Mouse (Mus musculus): ENCODE results near the gene Coro1a. TPM values are rescaled to one million over a fixed set of nuclear protein-coding genes. Genes with fewer than 3 reads are reported as not detected.

Coro1a gene
- polyA plus RNA-seq (2015; fragmentation: Nextera tagmentation; extraction: Ambion mirVana), result 1,525 and 1,527 TPM in 2 replicates

GRCm38 (mm10) chr7:126707442-126708174 lies at the start of gene Coro1a:
Gene Coro1a, minus strand, starts transcription at chr7:126707787.
- DNase-seq (ENCODE audit: low spot score), result peak; percentile 90

DNA sequence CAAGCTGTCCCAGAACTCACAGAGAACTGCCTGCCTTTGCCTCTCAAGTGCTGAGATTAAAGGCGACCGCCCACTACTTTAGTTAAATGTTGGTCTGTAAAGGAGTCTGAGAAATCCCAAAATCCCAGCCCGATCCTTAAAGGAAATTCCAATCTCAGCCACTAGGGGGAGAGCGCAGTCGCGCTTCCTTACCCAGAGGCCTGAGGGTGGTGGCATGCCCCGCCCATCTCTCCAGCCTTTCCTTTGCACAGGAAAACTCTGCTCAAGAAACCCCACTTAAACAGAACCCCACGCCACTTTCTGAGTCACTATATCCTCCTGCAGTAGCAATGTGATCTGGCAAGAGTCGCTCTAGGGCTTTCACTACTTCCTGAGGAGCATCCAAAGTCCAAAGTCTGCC lies 47.3 kb upstream of the Coro1a start:
- peak; percentile 63 for DNase-seq (ENCODE audit: low spot score)

DNA sequence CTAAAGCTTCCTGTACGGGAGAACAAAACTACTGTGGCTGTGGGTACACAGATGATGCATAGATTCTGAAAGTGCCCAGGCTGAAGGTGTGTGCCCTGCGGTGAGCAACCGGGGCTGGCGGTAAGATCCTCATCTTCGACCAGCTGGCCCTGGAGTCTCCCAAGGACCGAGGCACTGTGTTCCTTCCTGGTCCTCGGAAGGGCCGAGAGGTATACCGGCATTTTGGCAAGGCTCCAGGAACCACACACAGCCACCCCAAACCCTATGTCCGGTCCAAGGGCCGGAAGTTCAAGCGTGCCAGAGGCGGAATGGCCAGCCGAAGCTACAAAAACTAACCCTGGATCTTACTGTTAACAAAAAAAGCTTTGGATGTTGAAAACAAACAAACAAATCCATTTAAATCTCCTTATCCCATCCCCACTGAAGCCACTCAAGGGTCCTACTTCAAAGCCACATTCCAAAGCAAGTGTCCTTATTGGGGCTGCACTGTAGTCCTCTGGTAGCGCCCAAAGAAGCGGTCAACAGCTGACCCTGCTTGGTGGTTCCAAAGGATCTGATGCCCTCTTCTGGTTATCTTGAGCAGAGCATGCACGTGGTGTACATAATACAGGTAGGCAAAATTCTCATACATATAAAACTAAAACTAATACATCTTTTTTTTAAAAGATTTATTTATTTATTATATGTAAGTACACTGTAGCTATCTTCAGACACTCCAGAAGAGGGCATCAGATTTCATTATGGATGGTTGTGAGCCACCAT lies 42.2 kb upstream of the Coro1a start:
- DNase-seq (ENCODE audit: low spot score), result no peak

DNA sequence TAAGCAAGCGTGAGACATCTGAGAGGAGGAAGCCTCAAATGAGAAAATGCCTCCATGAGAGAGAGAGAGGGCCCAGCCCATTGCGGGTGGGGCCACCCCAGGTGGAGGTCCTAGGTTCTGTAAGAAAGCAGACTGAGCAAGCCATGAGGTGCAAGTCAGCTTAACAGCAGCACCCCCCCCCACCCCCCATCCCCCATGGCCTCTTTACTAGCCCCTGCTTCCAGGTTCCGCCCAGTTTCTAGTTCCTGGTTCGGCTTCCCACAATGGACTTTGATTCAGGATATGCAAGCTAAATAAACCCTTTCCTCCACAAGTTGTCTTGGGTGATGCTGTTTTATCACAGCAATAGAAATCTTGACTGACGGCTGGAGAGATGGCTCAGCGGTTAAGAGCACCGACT lies 41.2 kb upstream of the Coro1a start:
- DNase-seq (ENCODE audit: low spot score), result no peak

DNA sequence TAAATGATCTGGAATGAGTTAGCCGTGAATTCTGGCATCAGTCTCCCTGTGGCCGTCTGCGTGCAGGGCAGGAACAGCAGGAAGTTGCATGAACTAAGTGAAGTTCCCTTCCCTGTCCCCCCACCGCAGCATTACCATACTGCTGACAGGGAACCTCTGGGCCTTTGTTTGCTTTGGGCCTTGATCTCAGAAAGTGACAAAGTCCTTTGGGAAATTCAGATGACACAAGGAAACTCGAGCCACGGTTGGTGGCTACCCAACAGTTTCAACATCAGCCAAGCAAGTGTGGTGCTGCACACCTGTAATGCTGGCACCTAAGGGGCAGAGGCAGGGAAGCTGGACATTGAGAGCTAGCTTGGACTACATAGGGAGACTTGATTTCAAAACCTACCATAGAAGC lies 39.2 kb upstream of the Coro1a start:
- no peak for DNase-seq (ENCODE audit: low spot score)

GRCm38 (mm10) chr7:126746066-126746465 lies 38.5 kb upstream of the Coro1a start:
- DNase-seq (ENCODE audit: low spot score), result no peak

- DNase-seq (ENCODE audit: low spot score), result no peak
These were observed 34.4 kb upstream of the Coro1a start for GRCm38 (mm10) chr7:126741964-126742482.

DNA sequence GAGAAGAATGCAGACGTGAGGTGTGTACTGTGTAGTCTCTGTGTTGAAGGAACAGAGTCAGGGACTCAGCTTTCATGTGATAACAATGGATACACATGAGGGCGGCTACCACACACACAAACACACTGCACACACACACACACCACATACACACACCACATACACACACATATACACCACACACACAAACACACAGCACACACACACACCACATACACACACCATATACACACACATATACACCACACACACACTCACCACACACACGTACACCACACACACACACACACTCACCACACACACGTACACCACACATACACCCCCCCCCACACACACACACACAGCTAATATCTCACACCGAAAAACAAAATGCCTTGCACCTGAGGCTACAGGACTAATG lies 33.9 kb upstream of the Coro1a start:
- DNase-seq (ENCODE audit: low spot score), result no peak

DNA sequence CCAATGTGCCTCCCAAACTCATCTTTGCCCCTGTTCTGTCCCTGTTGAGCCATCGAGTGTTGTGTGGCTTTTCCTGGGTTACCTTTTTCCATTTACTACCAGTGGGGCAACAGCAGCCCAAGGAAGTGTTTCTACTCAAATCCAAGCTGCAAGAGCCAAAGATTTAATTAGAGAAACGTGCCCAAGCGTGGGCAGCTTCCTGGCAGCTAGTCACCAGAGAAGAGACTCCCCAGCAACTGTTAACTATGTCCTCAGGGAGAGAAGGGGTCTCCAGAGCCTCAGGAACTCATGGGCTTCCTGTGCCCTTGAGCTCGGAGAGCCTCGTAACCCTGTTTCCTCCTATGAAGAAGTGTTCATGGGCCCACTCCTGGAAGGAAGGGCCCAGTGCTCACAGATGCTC lies 33.4 kb upstream of the Coro1a start:
- DNase-seq (ENCODE audit: low spot score), result no peak

- DNase-seq (ENCODE audit: low spot score), result no peak
These were observed 32.6 kb upstream of the Coro1a start for GRCm38 (mm10) chr7:126740132-126740735.

- no peak for DNase-seq (ENCODE audit: low spot score)
These were observed 32.0 kb upstream of the Coro1a start for GRCm38 (mm10) chr7:126739551-126739950.

- DNase-seq (ENCODE audit: low spot score), result no peak
These were observed 28.5 kb upstream of the Coro1a start for GRCm38 (mm10) chr7:126736122-126736521.

- DNase-seq (ENCODE audit: low spot score), result peak; percentile 15
These were observed 22.7 kb upstream of the Coro1a start for GRCm38 (mm10) chr7:126730256-126730789.

- no peak for DNase-seq (ENCODE audit: low spot score)
These were observed 18.1 kb upstream of the Coro1a start for GRCm38 (mm10) chr7:126725667-126726066.

GRCm38 (mm10) chr7:126725077-126725476 lies 17.5 kb upstream of the Coro1a start:
- no peak for DNase-seq (ENCODE audit: low spot score)

DNA sequence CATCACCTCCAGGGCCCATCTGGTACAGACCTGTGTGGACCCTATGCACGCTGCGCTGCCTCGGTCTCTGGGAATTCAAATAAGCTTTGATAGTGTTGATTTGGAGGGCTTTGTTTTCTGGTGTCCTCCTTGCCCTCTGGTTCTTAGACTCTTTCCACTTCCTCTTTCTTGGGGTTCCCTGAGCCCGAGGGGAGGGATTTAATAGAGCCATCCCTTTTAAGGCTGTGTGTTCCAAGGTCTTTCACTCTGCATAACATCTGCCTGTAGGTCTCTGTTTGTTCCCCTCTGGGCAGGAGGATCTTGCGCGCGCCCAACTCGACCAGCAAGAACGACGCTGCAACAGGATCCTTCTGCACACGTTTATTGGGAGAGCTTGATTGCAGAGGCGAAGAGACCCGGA lies 14.0 kb upstream of the Coro1a start:
- no peak for DNase-seq (ENCODE audit: low spot score)

GRCm38 (mm10) chr7:126718787-126719337 lies 11.3 kb upstream of the Coro1a start:
- DNase-seq (ENCODE audit: low spot score), result peak; percentile 45

GRCm38 (mm10) chr7:126717566-126717965 lies 10.0 kb upstream of the Coro1a start:
- DNase-seq (ENCODE audit: low spot score), result no peak

- no peak for DNase-seq (ENCODE audit: low spot score)
These were observed 8.1 kb upstream of the Coro1a start for GRCm38 (mm10) chr7:126715679-126716078.

DNA sequence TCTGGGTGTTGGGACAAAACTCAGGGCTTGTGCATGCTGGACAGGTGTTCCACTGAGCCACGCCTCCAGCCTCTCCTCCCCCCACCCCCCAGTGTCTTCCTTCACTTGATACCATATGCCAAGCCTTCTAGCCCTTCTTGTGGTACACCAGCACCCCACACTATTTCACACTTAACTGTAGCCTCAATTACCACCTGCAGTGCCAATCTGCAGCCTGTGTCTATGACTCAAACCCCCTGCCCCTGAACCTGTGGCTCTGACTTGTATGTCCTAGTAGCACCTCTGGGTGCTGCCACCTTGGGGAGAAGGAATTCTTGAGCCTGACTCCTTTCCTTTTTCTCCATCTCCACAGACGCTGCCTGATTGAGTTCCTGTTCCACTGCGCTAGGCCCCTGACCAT lies 4.3 kb upstream of the Coro1a start:
- DNase-seq (ENCODE audit: low spot score), result peak; percentile 69

DNA sequence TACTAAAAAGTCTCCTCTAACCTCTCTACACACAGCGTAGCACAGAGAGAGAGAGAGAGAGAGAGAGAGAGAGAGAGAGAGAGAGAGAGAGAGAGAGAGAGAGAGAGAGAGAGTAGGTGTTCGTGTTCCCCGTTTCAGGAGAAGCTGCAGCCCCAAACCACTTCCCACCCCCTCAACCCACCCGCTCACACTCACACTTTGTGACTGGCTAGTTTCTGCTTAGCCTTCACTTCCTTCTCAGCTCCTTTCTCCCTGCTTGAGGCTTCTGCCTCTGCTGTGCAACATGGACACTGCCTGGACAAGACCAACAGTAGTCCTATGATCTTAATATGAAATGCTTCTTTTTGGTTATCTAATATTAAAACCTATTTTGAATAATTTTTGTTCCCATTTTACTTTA lies 2.7 kb upstream of the Coro1a start:
- peak; percentile 50 for DNase-seq (ENCODE audit: low spot score)
